Mouse (Mus musculus): ENCODE measurements around the gene Taf3.

Taf3 gene

DNA sequence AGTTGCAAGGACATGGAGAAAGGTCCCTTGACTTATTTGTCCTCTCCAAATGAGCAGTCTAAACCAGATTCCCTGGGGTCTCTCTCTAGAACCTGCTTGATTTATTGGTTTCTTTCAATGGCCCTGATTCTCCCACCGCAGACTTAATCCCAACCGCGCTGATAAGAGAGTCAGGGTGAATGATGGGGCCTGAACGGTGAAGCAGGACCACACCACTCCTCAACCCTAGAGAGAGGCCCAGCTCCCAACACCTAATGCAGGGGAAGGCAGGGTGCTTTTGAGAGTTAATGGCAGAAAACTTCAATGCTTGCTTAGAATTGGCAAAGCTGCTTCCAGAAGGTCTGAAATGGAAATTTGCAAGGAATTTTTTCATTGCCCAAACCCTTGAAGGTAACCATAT, 173.2 kb downstream of the Taf3 start:
- no peak for DNase-seq

GRCm38 (mm10) chr2:9874467-9875219, 173.8 kb downstream of the Taf3 start:
- no peak for DNase-seq

DNA sequence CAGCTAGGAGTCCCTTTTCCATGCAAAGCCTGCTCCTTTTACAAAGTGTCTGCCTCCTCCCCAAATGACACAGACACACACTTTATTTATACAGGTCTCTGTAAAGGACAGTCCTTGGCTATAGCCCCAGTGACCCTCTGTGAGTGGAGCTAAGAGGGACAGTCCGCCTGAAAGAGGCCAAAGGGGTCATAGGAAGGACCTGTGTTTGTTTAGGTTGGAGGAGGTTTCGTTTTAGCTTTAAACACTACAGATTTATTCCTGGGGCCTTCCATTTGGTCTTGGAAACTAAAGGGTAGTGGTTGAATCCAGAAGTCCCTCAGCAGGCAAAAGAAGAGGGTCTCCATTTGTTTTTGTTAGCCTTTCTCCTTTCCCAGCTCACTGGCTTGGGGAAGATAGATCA, 174.6 kb downstream of the Taf3 start:
- DNase-seq: no peak

DNA sequence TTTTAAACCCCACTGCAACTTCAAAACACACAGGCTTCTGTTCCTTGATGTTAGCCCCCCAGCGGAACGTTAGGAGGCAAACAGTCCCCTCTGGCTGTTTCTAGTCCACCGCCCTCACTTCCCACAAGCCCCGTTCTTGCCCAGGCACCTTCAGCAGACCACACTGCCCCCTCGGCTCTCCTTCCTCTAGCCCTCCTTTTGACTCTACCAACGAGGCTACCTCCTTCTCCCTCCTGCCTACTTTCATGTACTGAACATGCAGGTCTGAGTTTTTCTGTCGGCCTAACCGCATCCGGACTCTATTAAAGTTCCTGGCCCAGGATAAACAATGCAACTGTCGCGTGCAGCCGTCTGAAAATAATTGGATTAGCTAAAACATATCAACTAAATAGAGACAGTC, 175.7 kb downstream of the Taf3 start:
- DNase-seq: no peak

DNA sequence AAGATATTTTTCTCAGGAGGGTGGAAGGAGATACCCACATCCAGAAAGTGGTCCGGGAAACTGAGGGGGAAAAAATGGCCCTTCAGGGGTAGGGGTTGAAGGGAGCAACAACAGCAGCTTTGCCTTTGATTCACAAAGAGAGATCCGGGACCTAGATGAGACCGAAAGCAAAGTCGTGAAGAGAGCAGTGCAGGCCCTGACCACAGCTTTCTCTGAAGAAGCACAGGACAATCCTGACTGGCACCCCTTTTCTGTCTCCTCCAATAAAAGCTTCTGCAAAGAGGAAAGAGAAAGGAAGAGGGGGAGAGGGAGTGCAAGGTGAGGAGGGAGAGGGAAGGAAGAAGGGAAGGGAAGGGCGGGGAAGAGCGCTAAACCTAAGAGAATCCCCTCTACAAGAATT, 176.6 kb downstream of the Taf3 start:
- no peak for DNase-seq

- no peak for DNase-seq
These were observed 177.2 kb downstream of the Taf3 start for GRCm38 (mm10) chr2:9871141-9871716.

GRCm38 (mm10) chr2:9867092-9867825, 181.1 kb downstream of the Taf3 start:
- no peak for DNase-seq
